Mouse (Mus musculus): ENCODE data around the gene Msmp. TPM values are rescaled to one million over a fixed set of nuclear protein-coding genes. Genes with fewer than 3 reads are reported as not detected.
A peak's percentile ranks its signal among the peaks of the same experiment; 100 is the strongest.

Msmp gene
- not detected in 2 replicates for polyA plus RNA-seq (2012; ENCODE audit: insufficient read depth, low replicate concordance)

- H3K4me1 ChIP-seq, result peaks cover 98% of the 10 kb centered on the region
- H3K27me3 ChIP-seq (replicated peaks), result no peaks in the 10 kb centered on the region
- no peaks in the 10 kb centered on the region for H3K9me3 ChIP-seq
- H3K4me3 ChIP-seq (replicated peaks), result no peak within 1 kb of the TSS
- no peak for TF ChIP-seq GATA1 (IDR thresholded peaks at IDR 0.05; ENCODE audit: borderline replicate concordance, low read length)
- TF ChIP-seq FLI1 (IDR thresholded peaks at IDR 0.05; ENCODE audit: low read length), result no peak
- H3K36me3 ChIP-seq (replicated peaks; ENCODE audit: low read length), result peaks cover 73% of the 10 kb centered on the region
These were observed at the start of gene Msmp for GRCm38 (mm10) chr4:43584444-43585416. Gene Msmp (minus strand): TSS chr4:43584494.

- H3K36me3 ChIP-seq (replicated peaks; ENCODE audit: low read length), result no peaks in the 10 kb centered on the region
- H3K27me3 ChIP-seq (replicated peaks), result peaks cover 64% of the 10 kb centered on the region
- H3K9me3 ChIP-seq, result no peaks in the 10 kb centered on the region
- H3K4me1 ChIP-seq, result peaks cover 19% of the 10 kb centered on the region
- H3K4me3 ChIP-seq (replicated peaks), result no peak overlapping the region
- no peak for TF ChIP-seq FLI1 (IDR thresholded peaks at IDR 0.05; ENCODE audit: low read length)
- no peak for TF ChIP-seq GATA1 (IDR thresholded peaks at IDR 0.05; ENCODE audit: borderline replicate concordance, low read length)
These were observed 49.4 kb upstream of the Msmp start for GRCm38 (mm10) chr4:43633736-43634135.

- Histone ChIP-seq H3K27me3 (replicated peaks) (peaks cover 65% of the 10 kb centered on the region), H3K36me3 (replicated peaks; ENCODE audit: low read length) (no peaks in the 10 kb centered on the region), H3K4me3 (replicated peaks) (no peak overlapping the region), H3K4me1 (peaks cover 19% of the 10 kb centered on the region), H3K9me3 (no peaks in the 10 kb centered on the region)
- TF ChIP-seq FLI1 (IDR thresholded peaks at IDR 0.05; ENCODE audit: low read length) (no peak), GATA1 (IDR thresholded peaks at IDR 0.05; ENCODE audit: borderline replicate concordance, low read length) (no peak)
These were observed 49.0 kb upstream of the Msmp start for GRCm38 (mm10) chr4:43633296-43633695.

GRCm38 (mm10) chr4:43631956-43632920, 47.9 kb upstream of the Msmp start:
- Histone ChIP-seq H3K36me3 (replicated peaks; ENCODE audit: low read length) (no peaks in the 10 kb centered on the region), H3K4me3 (replicated peaks) (no peak overlapping the region), H3K4me1 (peaks cover 19% of the 10 kb centered on the region), H3K9me3 (no peaks in the 10 kb centered on the region), H3K27me3 (replicated peaks) (peaks cover 66% of the 10 kb centered on the region)
- TF ChIP-seq GATA1 (IDR thresholded peaks at IDR 0.05; ENCODE audit: borderline replicate concordance, low read length), result no peak

GRCm38 (mm10) chr4:43631046-43631955, 47.0 kb upstream of the Msmp start, which contains the start of gene Npr2:
Gene Npr2 (plus strand): TSS chr4:43631935.
- Histone ChIP-seq H3K27me3 (replicated peaks) (peaks cover 66% of the 10 kb centered on the region), H3K4me3 (replicated peaks) (peak within 1 kb of the TSS; percentile 86), H3K4me1 (peaks cover 19% of the 10 kb centered on the region), H3K36me3 (replicated peaks; ENCODE audit: low read length) (no peaks in the 10 kb centered on the region), H3K9me3 (peaks cover 6% of the 10 kb centered on the region)
- TF ChIP-seq GATA1 (IDR thresholded peaks at IDR 0.05; ENCODE audit: borderline replicate concordance, low read length) (no peak), FLI1 (IDR thresholded peaks at IDR 0.05; ENCODE audit: low read length) (no peak)

GRCm38 (mm10) chr4:43630671-43631045, 46.4 kb upstream of the Msmp start:
- H3K27me3 ChIP-seq (replicated peaks), result peaks cover 60% of the 10 kb centered on the region
- TF ChIP-seq GATA1 (IDR thresholded peaks at IDR 0.05; ENCODE audit: borderline replicate concordance, low read length), result no peak
- no peak for TF ChIP-seq FLI1 (IDR thresholded peaks at IDR 0.05; ENCODE audit: low read length)
- H3K36me3 ChIP-seq (replicated peaks; ENCODE audit: low read length), result no peaks in the 10 kb centered on the region
- H3K9me3 ChIP-seq, result peaks cover 8% of the 10 kb centered on the region
- H3K4me1 ChIP-seq, result peaks cover 19% of the 10 kb centered on the region
- H3K4me3 ChIP-seq (replicated peaks), result no peak overlapping the region

- peaks cover 55% of the 10 kb centered on the region for H3K27me3 ChIP-seq (replicated peaks)
- no peaks in the 10 kb centered on the region for H3K36me3 ChIP-seq (replicated peaks; ENCODE audit: low read length)
- H3K4me1 ChIP-seq, result peaks cover 19% of the 10 kb centered on the region
- TF ChIP-seq FLI1 (IDR thresholded peaks at IDR 0.05; ENCODE audit: low read length) (no peak), GATA1 (IDR thresholded peaks at IDR 0.05; ENCODE audit: borderline replicate concordance, low read length) (no peak)
- peaks cover 14% of the 10 kb centered on the region for H3K9me3 ChIP-seq
- H3K4me3 ChIP-seq (replicated peaks), result no peak overlapping the region
These were observed 45.8 kb upstream of the Msmp start for GRCm38 (mm10) chr4:43630030-43630581.

- H3K27me3 ChIP-seq (replicated peaks), result peaks cover 47% of the 10 kb centered on the region
- TF ChIP-seq GATA1 (IDR thresholded peaks at IDR 0.05; ENCODE audit: borderline replicate concordance, low read length) (no peak), FLI1 (IDR thresholded peaks at IDR 0.05; ENCODE audit: low read length) (no peak)
- H3K4me1 ChIP-seq, result peaks cover 19% of the 10 kb centered on the region
- no peak overlapping the region for H3K4me3 ChIP-seq (replicated peaks)
- H3K36me3 ChIP-seq (replicated peaks; ENCODE audit: low read length), result no peaks in the 10 kb centered on the region
- peaks cover 22% of the 10 kb centered on the region for H3K9me3 ChIP-seq
These were observed 45.0 kb upstream of the Msmp start for GRCm38 (mm10) chr4:43629106-43629817.

Data from megakaryocyte, embryonic 14.5 days (primary cell).